Mouse (Mus musculus) gastrocnemius, postnatal 25 days (tissue): ENCODE data around the gene Alg9. TPM values are rescaled to one million over a fixed set of nuclear protein-coding genes. Genes with fewer than 3 reads are reported as not detected.

Experiments used
- DNase-seq: peaks from one replicate; pipeline ENCODE4 v3.0.0; 2022
- total RNA-seq, 2 experiments: library from RNA; stranded (reverse); gene quantifications; 1 replicate in 1 of 2; 2 replicates in 1 of 2; pipeline ENCODE4 v1.2.3; 2021

Gene Alg9
- total RNA-seq, 2 experiments from 2014 or later, result 9.0 to 10.5 TPM

GRCm38 (mm10) chr9:50852634-50853349, 78.0 kb downstream of the Alg9 start:
- DNase-seq, result no peak

GRCm38 (mm10) chr9:50854376-50854775, 79.6 kb downstream of the Alg9 start:
- DNase-seq, result no peak

GRCm38 (mm10) chr9:50855133-50855766, 80.4 kb downstream of the Alg9 start:
- DNase-seq, result no peak

DNA sequence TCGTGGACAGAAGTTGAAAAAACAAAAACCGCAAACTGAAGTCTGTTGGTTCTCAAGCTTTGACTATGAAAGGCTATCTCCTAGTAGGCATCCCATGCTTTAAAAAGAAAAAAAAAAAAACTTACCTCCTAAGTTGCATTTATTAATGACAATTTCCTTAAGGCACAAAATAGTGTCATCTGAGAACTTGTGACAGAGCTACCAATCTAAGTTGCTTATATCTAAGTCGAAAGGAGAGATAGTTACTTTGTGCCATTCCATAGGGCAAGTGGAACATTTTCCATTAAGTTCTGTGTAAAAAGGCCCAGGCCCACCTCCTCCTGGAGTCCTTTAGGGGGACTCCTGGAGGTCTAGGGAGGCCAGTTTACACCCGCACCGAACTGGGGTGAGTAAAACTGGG, 81.0 kb downstream of the Alg9 start:
- no peak for DNase-seq

DNA sequence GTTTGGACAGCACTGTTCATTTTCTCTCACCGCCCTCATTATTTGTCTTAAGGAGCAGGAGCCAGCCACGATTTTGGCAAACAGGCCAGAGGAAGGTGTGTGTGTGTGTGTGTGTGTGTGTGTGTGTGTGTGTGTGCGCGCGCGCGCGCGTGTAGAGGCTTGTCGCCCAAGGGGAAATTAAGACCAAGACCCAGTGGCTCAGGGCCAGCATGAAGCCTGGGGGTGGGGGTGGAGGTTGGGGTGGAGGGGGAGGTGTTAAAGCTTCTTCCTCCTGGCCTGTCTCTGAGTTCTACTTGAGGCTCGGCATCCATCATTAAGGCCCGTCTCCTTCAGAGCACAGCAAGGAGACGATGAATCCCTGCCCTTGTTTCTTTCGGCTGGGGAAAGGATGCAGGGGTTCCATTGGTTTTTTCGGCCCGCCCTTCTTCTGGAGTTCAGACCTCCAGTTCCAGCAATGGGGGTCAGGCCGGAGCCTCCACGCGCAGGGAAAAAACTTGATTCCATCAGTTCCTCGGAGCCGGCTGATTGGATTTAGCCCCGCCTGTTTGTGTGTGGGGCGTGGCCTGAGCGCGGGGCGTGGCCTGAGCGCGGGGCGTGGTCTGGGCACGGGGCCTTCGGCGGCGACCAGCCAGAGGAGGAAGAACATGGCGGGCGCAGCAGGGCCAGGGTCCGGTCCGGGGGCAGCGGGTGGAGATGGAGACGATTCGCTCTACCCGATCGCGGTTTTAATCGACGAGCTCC, 81.7 kb downstream of the Alg9 start:
- DNase-seq, result peak; percentile 90

GRCm38 (mm10) chr9:50857082-50857641, 82.3 kb downstream of the Alg9 start:
- DNase-seq, result no peak

GRCm38 (mm10) chr9:50858681-50859080, 83.9 kb downstream of the Alg9 start:
- no peak for DNase-seq

DNA sequence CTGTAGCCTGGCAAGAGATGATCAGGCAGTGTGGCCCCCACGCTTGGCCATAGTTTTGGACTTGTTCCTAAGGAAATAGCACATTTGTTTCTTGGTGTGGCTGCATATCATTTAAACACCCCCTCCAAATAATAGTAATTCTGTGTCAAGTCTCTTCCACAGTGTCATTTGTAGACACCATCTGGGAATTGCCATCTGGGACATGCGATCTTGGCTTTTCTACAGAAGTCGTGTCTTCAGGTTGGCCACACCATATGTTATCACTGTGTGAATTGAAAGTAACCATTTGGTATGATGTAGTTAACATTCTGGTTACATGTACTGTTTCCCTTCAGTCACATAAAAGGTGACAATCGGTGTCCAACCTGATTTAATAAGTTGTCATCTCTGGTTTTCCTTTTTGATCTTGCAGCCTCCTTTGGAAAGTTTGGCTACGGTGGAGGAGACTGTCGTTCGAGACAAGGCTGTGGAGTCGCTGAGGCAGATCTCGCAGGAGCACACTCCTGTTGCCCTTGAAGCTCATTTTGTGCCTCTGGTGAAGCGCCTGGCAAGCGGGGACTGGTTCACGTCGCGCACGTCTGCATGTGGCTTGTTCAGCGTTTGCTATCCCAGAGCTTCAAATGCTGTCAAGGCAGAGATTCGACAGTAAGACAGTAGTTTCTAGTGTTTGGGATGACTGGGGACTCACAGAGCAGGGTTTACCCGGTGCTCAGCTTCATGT, 86.5 kb downstream of the Alg9 start:
- DNase-seq, result no peak

GRCm38 (mm10) chr9:50863824-50864223, 89.0 kb downstream of the Alg9 start:
- DNase-seq, result no peak

- no peak for DNase-seq
These were observed 90.1 kb downstream of the Alg9 start for GRCm38 (mm10) chr9:50864877-50865276.

DNA sequence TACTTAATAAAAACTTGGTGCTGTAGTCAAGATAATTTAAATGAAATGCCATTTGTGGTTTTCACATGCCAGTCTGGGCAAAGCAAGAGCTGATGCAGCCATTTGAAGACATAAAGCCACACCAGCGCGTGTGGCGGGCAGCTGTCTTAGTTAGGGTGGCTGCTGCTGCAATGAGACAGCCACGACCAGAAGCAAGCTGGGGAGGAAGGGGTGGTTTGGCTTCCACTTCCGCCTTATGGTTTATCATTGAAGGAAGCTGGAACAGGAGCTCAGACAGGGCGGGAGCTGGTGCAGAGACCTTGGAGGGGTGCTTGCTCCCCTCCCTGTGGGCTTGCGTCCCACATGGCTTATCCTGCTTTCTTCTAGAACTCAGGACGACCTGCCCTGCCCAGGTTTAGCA, 91.0 kb downstream of the Alg9 start:
- DNase-seq, result no peak

DNA sequence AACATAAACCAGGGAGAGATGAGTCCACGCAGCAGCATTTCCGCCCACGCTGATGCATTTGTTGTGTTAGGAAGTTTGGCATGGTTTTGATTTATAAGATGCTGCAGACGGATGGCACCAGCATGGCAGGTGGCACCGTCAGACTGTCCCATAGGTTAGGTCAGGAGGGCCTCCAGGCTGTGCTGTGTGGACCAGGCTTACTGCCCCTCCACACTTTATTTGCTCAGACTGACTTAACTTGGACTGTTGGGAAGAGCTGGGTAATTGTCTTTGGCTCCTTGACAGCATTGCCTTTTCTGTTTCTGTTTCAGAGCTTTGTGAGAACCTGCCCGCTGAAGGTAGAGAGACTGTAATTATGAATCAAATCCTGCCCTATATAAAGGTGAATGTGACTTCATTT, 92.2 kb downstream of the Alg9 start:
- DNase-seq, result no peak

DNA sequence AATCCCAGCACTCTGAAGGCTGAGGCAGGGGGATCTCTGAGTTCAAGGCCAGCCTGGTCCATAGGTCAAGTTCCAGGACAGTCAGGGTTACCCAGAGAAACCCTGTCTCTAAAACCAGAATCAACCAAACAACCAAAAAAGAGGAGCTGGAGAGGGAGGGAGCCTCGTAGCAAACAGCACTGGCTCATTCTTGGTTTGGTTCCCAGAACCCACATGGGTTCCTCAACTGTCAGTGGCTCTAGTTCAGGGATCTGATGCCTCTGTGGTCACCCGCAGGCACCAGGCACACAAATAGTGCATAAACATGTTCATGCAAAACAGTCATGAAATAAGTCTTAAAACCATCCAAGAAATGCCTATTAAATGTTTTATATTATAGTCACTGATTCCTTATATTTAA, 93.4 kb downstream of the Alg9 start:
- DNase-seq, result no peak

- DNase-seq, result no peak
These were observed 98.4 kb downstream of the Alg9 start for GRCm38 (mm10) chr9:50873210-50873609.

- no peak for DNase-seq
These were observed 99.2 kb downstream of the Alg9 start for GRCm38 (mm10) chr9:50874031-50874430.

GRCm38 (mm10) chr9:50875470-50875869, 100.7 kb downstream of the Alg9 start:
- no peak for DNase-seq

DNA sequence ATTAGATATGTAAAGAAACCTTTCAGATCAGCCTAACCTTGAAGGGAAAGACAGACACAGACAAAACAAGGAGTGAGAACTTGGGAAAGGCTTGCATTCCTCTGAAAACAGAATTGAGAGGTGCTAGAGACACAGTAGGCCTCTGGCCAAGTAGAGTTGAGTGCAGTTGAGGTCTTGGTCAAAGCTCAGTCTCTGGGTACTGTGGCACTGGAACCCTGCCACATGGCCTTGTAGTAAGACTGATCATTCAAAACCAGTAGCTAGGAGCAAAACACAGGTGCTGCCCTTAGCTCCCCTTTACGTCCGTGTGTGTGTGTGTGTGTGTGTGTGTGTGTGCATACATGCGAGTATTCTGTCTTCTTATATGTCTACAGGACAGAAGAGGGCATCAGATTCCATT, 101.5 kb downstream of the Alg9 start:
- no peak for DNase-seq

GRCm38 (mm10) chr9:50877431-50877830, 102.6 kb downstream of the Alg9 start:
- DNase-seq, result no peak

DNA sequence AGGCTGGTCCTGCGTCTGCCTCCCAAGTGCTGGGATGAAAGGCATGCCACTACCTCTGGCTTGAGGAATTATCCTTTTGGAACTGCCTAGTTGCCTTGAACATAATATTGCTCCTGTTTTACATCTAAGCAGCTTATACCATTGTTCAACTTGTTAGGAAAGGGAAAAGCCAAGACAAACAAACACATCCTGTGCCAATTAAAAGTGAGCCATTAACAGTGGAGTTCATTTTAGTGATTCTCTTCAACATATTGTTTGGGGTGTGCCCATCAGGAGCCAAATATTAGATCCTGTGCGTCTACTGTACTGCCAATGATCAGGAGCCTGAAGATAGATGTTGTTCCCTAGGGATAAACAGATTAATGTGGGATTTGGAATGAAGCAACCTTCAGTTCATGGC, 107.4 kb downstream of the Alg9 start:
- no peak for DNase-seq

- no peak for DNase-seq
These were observed 109.3 kb downstream of the Alg9 start for GRCm38 (mm10) chr9:50884093-50884492.

- peak; percentile 72 for DNase-seq
These were observed 110.2 kb downstream of the Alg9 start for GRCm38 (mm10) chr9:50884741-50885599.
